Mouse (Mus musculus) brain, adult 2 months (tissue): ENCODE data around the gene Prpmp5.
"Not testable (repeated sequence)": the region's sequence is repeated elsewhere in the genome, so short reads cannot be mapped to it uniquely, and the experiment has no call there.

Experiments used
- DNase-seq: peaks from one replicate; pipeline ENCODE4 v3.0.0; 2011; ENCODE audit warnings: low read depth, low spot score

The Prpmp5 gene

GRCm38 (mm10) chr6:132314657-132315056, at the start of gene Prpmp5:
Gene Prpmp5 (minus strand): TSS chr6:132314757.
- DNase-seq = not testable (repeated sequence)

GRCm38 (mm10) chr6:132364034-132364433, 49.5 kb upstream of the Prpmp5 start, which contains the start of gene Gm8882:
Gene Gm8882 (minus strand): TSS chr6:132364134.
- not testable (repeated sequence) for DNase-seq
